Mouse (Mus musculus): ENCODE measurements around the gene Abcc12.

GRCm38 (mm10) chr8:86559947-86560687 is 20.4 kb downstream of the Abcc12 start:
- TF ChIP-seq CTCF (conservative IDR thresholded peaks at IDR 0.05; ENCODE audit: low read length) (no peak), POU5F1 (IDR thresholded peaks at IDR 0.05; ENCODE audit: borderline replicate concordance, low read length) (no peak)
